Mouse (Mus musculus): ENCODE measurements around the gene Zbtb2. TPM values are rescaled to one million over a fixed set of nuclear protein-coding genes. Genes with fewer than 3 reads are reported as not detected.
A peak's percentile ranks its signal among the peaks of the same experiment; 100 is the strongest.

Zbtb2 gene
- polyA plus RNA-seq, 1 experiment: 3.8 TPM

DNA sequence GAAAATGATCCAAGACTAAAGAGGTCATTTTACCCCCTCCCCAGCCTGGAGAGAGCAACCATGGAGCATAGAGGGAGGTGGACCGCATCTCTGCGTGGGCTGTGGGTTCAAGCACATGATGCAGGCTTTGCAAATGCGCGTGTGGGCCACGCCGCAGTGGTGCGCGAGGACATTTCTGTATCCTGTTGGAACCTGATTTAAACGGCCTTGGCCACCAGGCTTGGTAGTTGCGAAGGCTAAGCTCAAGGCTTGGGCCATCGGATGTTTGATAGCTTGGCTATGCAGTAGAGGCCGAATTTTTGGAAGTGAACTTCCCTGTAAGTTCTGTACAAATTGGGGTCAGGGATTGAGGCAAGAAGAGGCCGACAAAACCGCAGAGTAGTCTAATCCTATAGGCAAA is 40.3 kb downstream of the Zbtb2 start:
- H3K4me3 ChIP-seq: no peak overlapping the region
- no peak overlapping the region for H3K4me2 ChIP-seq (ENCODE audit: low read depth)
- no peaks in the 10 kb centered on the region for H3K79me2 ChIP-seq (ENCODE audit: control insufficient read depth, insufficient read depth)
- no peak for TF ChIP-seq MAX (IDR thresholded peaks at IDR 0.05; ENCODE audit: low read depth)
- TF ChIP-seq CEBPB (IDR thresholded peaks at IDR 0.05; ENCODE audit: insufficient read depth, poor library complexity, severe bottlenecking): no peak
- TF ChIP-seq MYOG (IDR thresholded peaks at IDR 0.05; ENCODE audit: control insufficient read depth in 1 of 3, insufficient read depth in 1 of 3, insufficient read length in 2 of 3, low read depth in 2 of 3): no peak
- no peak for TF ChIP-seq TCF3 (IDR thresholded peaks at IDR 0.05; ENCODE audit: insufficient read length, low read depth)
- no peak for TF ChIP-seq REST (IDR thresholded peaks at IDR 0.05; ENCODE audit: insufficient read depth, insufficient read length)
- TF ChIP-seq TCF12 (IDR thresholded peaks at IDR 0.05; ENCODE audit: insufficient read depth, poor library complexity, severe bottlenecking): no peak
- no peak for TF ChIP-seq POLR2AphosphoS2 (IDR thresholded peaks at IDR 0.05; ENCODE audit: insufficient read length, low read depth)
- no peak for TF ChIP-seq SRF (IDR thresholded peaks at IDR 0.05; ENCODE audit: control insufficient read depth, insufficient read length, low read depth)
- TF ChIP-seq E2F4 (IDR thresholded peaks at IDR 0.05; ENCODE audit: insufficient read depth): no peak
- TF ChIP-seq USF1 (IDR thresholded peaks at IDR 0.05; ENCODE audit: low read depth): no peak
- no peak overlapping the region for H3ac ChIP-seq (ENCODE audit: control insufficient read depth, insufficient read length)
- H3K36me3 ChIP-seq (ENCODE audit: control insufficient read depth, insufficient read depth): no peaks in the 10 kb centered on the region
- no peaks in the 10 kb centered on the region for H3K27me3 ChIP-seq (ENCODE audit: control insufficient read depth, insufficient read depth, insufficient read length)

DNA sequence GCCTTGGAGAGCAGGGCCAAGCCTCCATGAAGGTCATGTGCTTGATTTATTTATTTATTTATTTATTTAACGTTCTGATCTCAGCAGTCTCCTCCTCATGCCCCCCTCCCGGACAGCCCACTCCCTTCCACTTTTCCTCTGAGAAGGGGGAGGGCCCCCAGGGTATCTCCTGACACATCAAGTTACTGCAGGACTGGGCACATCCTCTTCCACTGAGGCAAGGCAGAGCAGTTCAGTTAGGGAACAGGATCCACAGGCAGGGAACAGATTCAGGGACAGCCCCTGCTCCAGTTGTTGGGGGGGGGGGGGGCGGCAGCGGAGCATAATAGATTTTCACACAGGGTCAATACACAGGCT is 40.8 kb downstream of the Zbtb2 start:
- no peaks in the 10 kb centered on the region for H3K79me2 ChIP-seq (ENCODE audit: control insufficient read depth, insufficient read depth)
- no peaks in the 10 kb centered on the region for H3K27me3 ChIP-seq (ENCODE audit: control insufficient read depth, insufficient read depth, insufficient read length)
- no peak overlapping the region for H3ac ChIP-seq (ENCODE audit: control insufficient read depth, insufficient read length)
- H3K4me2 ChIP-seq (ENCODE audit: low read depth): no peak overlapping the region
- no peaks in the 10 kb centered on the region for H3K36me3 ChIP-seq (ENCODE audit: control insufficient read depth, insufficient read depth)
- H3K4me3 ChIP-seq: no peak overlapping the region
- TF ChIP-seq SRF (IDR thresholded peaks at IDR 0.05; ENCODE audit: control insufficient read depth, insufficient read length, low read depth): no peak
- TF ChIP-seq CEBPB (IDR thresholded peaks at IDR 0.05; ENCODE audit: insufficient read depth, poor library complexity, severe bottlenecking): no peak
- no peak for TF ChIP-seq REST (IDR thresholded peaks at IDR 0.05; ENCODE audit: insufficient read depth, insufficient read length)
- no peak for TF ChIP-seq MAX (IDR thresholded peaks at IDR 0.05; ENCODE audit: low read depth)
- no peak for TF ChIP-seq MYOD1 (IDR thresholded peaks at IDR 0.05; ENCODE audit: control insufficient read depth in 1 of 3, insufficient read length in 2 of 3, low read depth in 2 of 3)
- TF ChIP-seq E2F4 (IDR thresholded peaks at IDR 0.05; ENCODE audit: insufficient read depth): no peak

DNA sequence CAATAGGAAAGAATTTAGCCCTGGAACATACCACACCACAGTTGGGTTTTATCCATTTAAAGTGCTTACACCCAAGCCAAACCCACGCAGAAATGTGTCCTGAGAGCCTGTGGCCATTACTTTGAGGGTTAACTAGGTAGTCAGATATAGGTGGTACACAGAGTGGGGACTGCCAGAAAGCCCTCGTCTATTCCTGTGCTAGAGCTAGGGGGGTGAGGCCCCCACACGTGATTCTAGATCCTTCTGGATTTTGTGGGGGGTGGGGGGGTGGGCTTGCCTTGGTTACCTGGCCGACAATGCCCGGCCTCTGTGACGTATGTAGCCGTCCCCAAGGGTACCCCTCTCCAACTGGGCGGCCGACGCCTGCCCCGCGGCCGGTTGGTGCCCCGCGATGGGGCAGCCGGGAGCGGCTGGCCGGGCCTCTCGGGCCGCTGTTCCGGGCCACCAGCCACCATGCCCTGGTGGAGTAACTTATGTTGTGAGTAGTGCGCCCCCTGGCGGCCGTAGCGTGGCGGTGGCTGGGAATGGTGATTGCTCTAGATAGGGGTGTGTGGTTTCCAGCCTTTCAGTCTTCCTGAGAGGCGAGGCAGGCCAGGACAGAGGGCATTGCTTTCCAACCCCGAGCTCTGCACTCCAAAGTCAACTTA is 41.3 kb downstream of the Zbtb2 start:
- TF ChIP-seq USF1 (IDR thresholded peaks at IDR 0.05; ENCODE audit: low read depth): no peak
- no peak for TF ChIP-seq E2F4 (IDR thresholded peaks at IDR 0.05; ENCODE audit: insufficient read depth)
- TF ChIP-seq REST (IDR thresholded peaks at IDR 0.05; ENCODE audit: insufficient read depth, insufficient read length): no peak
- no peak for TF ChIP-seq TCF3 (IDR thresholded peaks at IDR 0.05; ENCODE audit: insufficient read length, low read depth)
- TF ChIP-seq POLR2A (IDR thresholded peaks at IDR 0.05; ENCODE audit: insufficient read length, low read depth): no peak
- no peak for TF ChIP-seq CEBPB (IDR thresholded peaks at IDR 0.05; ENCODE audit: insufficient read depth, poor library complexity, severe bottlenecking)
- Histone ChIP-seq H3K4me2 (ENCODE audit: low read depth) (no peak overlapping the region), H3ac (ENCODE audit: control insufficient read depth, insufficient read length) (no peak overlapping the region), H3K4me3 (no peak overlapping the region), H3K36me3 (ENCODE audit: control insufficient read depth, insufficient read depth) (no peaks in the 10 kb centered on the region), H3K79me2 (ENCODE audit: control insufficient read depth, insufficient read depth) (no peaks in the 10 kb centered on the region), H3K27me3 (ENCODE audit: control insufficient read depth, insufficient read depth, insufficient read length) (no peaks in the 10 kb centered on the region)

DNA sequence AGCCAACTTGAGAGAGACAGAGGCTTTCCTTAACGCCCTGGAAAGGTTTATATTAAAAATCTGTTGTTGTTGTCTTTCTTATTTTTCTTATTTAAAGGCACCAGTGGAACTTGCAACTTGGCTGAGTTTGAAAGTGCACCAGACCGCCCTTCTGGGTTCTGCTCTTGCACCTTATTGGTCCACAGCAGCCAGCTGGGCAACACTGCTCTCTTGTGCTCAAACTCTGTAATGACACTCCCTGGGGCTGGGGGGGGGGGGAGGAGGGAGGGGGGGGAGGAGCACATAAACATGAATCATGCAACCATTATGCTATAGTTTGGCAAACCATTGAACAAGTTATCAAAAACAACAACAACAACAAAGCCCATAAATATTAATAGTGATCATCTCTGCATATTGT is 46.5 kb downstream of the Zbtb2 start:
- H3K79me2 ChIP-seq (ENCODE audit: control insufficient read depth, insufficient read depth): no peaks in the 10 kb centered on the region
- H3K4me2 ChIP-seq (ENCODE audit: low read depth): no peak overlapping the region
- H3K4me3 ChIP-seq: no peak overlapping the region
- H3K36me3 ChIP-seq (ENCODE audit: control insufficient read depth, insufficient read depth): no peaks in the 10 kb centered on the region
- no peak overlapping the region for H3ac ChIP-seq (ENCODE audit: control insufficient read depth, insufficient read length)
- no peak for TF ChIP-seq TCF12 (IDR thresholded peaks at IDR 0.05; ENCODE audit: insufficient read depth, poor library complexity, severe bottlenecking)
- TF ChIP-seq E2F4 (IDR thresholded peaks at IDR 0.05; ENCODE audit: insufficient read depth): peak; percentile 22
- H3K27me3 ChIP-seq (ENCODE audit: control insufficient read depth, insufficient read depth, insufficient read length): no peaks in the 10 kb centered on the region

DNA sequence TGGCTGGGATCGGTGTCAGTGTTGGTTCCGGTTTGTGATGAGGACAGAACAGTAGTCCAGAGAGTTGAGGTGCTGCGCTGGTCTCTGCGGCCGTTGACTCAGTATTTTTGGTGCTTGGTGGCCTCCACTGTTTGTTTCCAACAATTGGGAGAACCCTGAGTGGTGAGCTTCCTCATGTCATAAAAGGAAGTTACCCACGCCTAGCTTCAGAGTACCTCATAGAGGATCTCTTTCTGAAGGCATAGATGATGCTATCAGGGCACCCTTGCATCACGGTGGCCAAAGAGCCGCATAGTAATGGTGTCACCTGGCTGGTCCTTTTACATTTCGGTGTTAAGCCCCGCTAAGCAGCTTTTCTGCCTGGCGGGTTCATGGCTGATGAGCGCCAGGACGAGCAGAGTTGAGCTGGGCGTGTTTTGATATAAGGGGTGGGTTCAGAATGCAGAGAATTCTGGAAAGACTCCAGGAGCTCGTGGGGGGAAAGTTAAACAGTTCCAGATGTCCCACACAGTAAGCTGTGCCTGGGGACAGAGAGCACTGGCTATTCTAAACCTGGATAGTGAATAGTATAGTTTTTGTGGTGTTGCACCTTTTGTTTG is 48.9 kb downstream of the Zbtb2 start:
- Histone ChIP-seq H3K4me3 (no peak overlapping the region), H3K4me2 (ENCODE audit: low read depth) (no peak overlapping the region)
- TF ChIP-seq TCF3 (IDR thresholded peaks at IDR 0.05; ENCODE audit: insufficient read length, low read depth): no peak
- no peak for TF ChIP-seq POLR2A (IDR thresholded peaks at IDR 0.05; ENCODE audit: insufficient read length, low read depth)
- no peak for TF ChIP-seq USF1 (IDR thresholded peaks at IDR 0.05; ENCODE audit: low read depth)
- TF ChIP-seq MYOG (IDR thresholded peaks at IDR 0.05; ENCODE audit: control insufficient read depth in 1 of 3, insufficient read depth in 1 of 3, insufficient read length in 2 of 3, low read depth in 2 of 3): no peak
- TF ChIP-seq TCF12 (IDR thresholded peaks at IDR 0.05; ENCODE audit: insufficient read depth, poor library complexity, severe bottlenecking): no peak
- TF ChIP-seq MAX (IDR thresholded peaks at IDR 0.05; ENCODE audit: low read depth): no peak
- no peak for TF ChIP-seq E2F4 (IDR thresholded peaks at IDR 0.05; ENCODE audit: insufficient read depth)
- TF ChIP-seq CEBPB (IDR thresholded peaks at IDR 0.05; ENCODE audit: insufficient read depth, poor library complexity, severe bottlenecking): no peak
- no peak for TF ChIP-seq POLR2AphosphoS2 (IDR thresholded peaks at IDR 0.05; ENCODE audit: insufficient read length, low read depth)
- no peak for TF ChIP-seq MYOD1 (IDR thresholded peaks at IDR 0.05; ENCODE audit: control insufficient read depth in 1 of 3, insufficient read length in 2 of 3, low read depth in 2 of 3)
- TF ChIP-seq REST (IDR thresholded peaks at IDR 0.05; ENCODE audit: insufficient read depth, insufficient read length): no peak
- TF ChIP-seq SRF (IDR thresholded peaks at IDR 0.05; ENCODE audit: control insufficient read depth, insufficient read length, low read depth): no peak

More for the DNA sequence above, 48.9 kb downstream of the Zbtb2 start:
- Histone ChIP-seq H3ac (ENCODE audit: control insufficient read depth, insufficient read length) (no peak overlapping the region), H3K27me3 (ENCODE audit: control insufficient read depth, insufficient read depth, insufficient read length) (no peaks in the 10 kb centered on the region), H3K36me3 (ENCODE audit: control insufficient read depth, insufficient read depth) (no peaks in the 10 kb centered on the region), H3K79me2 (ENCODE audit: control insufficient read depth, insufficient read depth) (no peaks in the 10 kb centered on the region)
